Mouse (Mus musculus): Measurements from ENCODE around the gene Khk.

The Khk gene

DNA sequence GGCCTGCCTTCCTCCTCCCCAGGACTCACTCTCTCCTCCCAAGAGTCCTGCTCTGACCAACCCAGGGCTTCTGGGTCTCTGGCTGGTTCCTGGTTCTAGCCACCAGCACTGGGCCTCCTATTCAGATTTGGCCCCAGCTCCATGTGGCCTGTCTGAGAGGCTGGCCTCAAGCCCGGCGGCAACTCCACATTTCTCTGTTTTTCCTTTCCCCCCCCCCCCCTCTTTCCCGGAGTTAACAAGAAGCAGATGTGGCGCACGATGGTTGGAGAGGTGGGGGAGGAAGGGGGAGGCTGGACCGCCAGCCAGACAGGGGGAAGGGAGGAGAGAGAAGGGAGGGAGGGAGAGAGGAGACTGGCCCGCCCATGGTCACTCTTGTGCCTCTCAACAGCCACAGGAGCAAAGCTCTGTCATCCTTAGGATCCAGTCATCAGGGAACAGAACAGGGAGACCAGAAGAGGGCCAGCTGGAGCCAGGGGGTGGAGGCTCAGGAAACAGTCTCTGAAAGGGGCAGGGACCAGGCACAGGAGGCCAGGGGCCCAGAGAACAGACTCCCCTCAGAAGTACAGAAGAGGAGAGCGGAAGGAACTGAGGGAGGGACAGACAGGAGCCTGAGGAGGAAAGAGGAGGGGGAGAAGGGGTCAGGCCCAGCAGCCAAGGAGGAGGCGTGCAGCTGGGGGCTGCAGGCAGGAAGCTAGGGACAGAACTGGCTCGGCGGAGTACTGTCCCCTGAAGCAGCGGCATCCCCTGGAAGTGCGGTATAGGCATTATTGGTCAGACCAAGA is 8.0 kb upstream of the Khk start, which contains the start of gene Emilin1:
Gene Emilin1 (plus strand): TSS at position 343 of the 782 bp plus-strand sequence.
- DNase-seq (ENCODE audit: low spot score in 2 of 2) = no peak

DNA sequence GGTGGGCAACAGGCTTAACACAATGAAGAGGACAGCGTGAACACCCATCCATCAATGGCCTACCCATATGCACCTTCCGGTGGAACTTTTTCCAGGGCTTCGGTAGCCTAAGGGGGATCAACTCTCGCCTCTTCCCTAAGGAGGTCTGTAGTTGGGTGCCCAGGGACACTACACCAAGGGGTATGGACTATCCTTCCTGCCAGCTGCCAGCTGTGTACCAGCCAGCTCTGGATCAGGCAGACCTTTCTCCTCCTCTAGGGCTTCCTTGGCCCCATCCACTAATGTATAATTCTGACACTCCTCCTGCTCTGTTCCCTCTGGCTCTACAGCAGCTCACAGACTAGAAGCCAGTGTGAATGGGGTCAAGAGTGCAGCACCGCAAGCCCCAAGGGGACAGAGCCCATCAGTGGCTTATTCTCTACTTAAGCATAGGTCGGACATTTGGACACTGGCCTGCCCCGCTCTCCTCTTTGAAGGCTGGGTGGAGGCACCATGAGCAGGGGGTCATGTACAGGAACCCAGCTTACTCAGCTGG is 7.1 kb upstream of the Khk start:
- DNase-seq (ENCODE audit: low spot score in 2 of 2) = no peak

DNA sequence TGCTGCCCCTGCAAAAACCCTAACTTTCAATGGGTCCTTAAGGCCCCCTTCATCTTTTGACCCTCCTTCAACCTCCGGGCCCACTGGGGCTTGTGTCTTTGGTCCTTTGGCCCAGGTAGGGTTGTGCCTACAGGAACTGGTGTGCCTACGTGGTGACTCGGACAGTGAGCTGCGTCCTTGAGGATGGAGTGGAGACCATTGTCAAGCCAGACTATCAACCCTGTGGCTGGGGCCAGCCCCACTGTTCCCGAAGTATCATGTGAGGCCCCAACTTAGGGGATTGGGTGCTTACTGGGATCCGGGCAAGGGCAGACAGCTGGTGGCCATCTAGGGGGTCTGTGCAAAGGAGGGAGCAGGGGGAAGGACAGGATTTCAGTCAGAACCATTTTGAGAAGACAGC is 6.4 kb upstream of the Khk start:
- no peak for DNase-seq (ENCODE audit: low spot score in 2 of 2)

DNA sequence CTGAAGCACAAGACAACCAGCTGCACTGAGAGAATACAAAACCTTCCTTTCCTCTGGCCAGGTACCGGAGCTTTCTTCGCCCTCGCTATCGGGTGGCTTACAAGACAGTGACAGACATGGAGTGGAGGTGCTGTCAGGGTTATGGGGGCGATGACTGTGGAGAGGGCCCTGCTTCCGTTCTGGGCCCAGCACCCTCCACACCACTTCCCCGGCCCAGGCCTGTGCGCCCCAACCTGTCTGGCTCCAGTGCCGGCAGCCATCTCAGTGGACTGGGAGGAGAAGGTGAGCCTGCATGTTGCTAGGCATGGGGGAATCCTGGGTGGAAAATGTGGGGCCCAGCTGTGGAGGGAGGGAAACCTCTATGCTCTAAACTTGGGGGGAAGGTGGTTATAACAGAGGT is 5.8 kb upstream of the Khk start:
- DNase-seq (ENCODE audit: low spot score in 2 of 2) = no peak

DNA sequence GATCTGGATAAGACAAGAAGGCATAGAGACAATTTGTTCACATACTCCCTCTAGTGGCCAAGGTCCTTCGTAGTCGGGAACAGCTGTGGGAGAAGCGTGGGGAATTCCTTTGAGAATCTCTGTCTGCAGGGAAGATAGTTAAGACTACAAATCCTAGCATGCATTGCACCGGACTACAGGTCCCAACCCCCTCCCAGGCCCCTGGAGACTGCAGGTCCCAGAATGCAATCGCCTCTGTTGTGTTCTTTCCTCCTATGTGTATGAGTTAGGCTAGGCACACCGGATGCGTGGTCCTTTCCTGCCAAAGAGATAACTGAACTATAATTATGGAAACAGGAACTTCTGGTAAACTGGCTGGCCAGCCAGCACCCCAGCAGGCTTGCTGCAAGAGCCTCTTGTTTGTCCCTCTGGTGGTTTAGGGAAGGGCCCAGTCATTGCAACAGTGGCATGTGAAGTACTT is 5.2 kb upstream of the Khk start:
- peak; percentile 51 to 70 for DNase-seq (ENCODE audit: low spot score in 2 of 2)

DNA sequence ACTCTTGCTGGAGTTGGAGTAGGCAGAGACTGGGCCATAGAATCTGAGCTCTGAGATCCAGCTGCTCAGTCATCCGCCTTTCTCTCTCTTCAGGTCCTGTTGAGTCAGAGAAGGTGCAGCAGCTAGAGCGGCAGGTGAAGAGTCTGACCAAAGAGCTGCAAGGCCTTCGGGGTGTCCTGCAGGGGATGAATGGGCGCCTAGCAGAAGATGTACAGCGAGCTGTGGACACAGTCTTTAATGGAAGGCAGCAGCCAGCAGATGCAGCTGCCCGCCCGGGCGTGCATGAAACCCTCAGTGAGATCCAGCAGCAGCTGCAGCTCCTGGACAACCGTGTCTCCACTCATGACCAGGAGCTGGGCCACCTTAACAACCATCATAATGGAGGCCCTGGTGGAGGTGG is 4.4 kb upstream of the Khk start:
- DNase-seq (ENCODE audit: low spot score in 2 of 2) = no peak

DNA sequence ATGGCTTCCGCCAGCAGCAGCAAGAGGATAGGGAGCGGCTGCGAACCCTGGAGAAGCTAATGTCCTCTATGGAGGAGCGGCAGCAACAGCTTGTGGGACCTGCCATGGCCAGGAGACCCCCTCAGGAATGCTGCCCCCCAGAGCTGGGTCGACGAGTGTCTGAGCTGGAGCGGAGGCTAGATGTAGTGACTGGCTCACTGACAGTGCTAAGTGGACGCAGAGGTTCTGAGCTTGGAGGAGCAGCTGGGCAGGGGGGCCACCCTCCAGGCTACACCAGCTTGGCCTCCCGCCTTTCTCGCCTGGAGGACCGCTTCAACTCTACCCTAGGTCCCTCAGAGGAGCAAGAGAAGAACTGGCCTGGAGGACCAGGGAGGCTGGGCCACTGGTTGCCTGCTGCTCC is 3.9 kb upstream of the Khk start:
- DNase-seq (ENCODE audit: low spot score in 2 of 2) = no peak

DNA sequence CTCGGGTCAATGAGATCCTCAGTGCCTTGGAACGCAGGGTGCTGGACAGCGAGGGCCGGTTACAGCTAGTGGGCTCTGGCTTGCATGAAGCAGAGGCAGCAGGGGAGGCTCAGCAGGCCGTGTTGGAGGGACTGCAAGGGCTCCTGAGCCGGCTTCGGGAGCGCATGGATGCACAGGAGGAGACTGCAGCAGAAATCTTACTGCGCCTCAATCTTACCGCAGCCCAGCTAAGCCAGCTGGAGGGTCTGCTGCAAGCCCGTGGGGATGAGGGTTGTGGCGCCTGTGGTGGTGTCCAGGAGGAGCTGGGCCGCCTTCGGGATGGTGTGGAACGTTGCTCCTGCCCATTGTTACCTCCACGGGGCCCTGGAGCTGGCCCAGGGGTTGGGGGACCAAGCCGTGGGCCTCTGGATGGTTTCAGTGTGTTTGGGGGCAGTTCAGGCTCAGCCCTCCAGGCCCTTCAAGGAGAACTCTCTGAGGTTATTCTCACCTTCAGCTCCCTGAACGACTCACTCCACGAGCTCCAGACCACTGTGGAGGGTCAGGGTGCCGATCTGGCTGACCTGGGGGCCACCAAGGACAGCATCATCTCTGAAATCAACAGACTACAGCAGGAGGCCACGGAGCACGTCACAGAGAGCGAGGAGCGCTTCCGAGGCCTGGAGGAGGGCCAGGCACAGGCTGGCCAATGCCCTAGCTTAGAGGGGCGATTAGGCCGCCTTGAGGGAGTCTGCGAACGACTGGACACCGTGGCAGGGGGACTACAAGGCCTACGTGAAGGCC is 3.1 kb upstream of the Khk start:
- no peak for DNase-seq (ENCODE audit: low spot score in 2 of 2)

DNA sequence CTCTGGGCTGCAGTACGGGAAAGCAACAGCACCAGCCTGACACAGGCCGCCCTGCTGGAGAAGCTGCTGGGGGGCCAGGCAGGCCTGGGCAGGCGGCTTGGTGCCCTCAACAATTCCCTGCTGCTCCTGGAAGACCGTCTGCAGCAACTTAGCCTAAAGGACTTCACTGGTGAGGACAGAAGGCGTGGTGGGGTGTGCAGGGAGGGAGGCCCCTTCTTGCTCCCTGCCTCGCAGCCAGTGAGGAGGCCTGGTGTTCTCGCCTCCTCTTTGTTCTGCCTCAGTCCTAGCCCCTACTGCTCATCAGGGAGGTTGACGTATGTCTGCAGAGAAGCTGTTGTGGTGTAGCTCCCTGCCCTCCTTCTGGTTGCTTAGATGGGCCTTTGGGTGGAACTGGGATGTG is 2.5 kb upstream of the Khk start:
- DNase-seq (ENCODE audit: low spot score in 2 of 2) = no peak

DNA sequence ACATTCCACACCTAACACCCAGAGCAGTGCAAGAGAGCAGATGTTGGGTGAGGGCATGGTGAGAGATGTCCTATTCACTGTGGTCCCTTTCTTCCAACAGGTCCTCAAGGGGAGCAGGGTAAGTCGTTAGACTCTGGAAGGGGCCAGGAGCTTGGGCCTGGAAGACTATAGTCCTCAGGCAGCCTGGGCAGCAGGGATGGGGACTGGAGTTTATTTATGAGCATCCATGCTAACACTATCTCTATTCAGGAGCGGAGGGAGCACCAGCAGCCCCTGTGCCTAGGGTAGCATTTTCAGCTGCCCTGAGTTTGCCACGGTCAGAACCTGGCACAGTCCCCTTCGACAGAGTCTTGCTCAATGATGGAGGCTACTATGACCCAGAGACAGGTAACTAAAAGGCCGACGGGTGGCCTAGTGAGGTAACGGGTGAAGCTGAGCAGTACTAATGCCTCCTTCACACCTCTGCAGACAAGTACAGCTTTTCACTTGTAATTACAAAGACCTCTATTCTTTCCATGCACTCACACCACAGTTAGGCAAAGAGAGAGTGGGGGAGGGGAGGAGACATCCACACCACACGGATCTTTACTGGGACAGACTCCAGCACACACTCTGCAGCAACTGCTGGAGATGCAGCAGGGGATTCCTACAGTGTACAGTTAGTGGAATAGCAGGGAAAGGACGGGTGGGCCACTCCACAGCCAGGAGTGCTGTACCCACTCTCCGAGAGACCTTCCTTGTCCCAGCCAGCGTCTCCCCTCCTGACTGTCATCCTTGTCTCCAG is 1.2 kb upstream of the Khk start:
- DNase-seq (ENCODE audit: low spot score in 2 of 2) = no peak

DNA sequence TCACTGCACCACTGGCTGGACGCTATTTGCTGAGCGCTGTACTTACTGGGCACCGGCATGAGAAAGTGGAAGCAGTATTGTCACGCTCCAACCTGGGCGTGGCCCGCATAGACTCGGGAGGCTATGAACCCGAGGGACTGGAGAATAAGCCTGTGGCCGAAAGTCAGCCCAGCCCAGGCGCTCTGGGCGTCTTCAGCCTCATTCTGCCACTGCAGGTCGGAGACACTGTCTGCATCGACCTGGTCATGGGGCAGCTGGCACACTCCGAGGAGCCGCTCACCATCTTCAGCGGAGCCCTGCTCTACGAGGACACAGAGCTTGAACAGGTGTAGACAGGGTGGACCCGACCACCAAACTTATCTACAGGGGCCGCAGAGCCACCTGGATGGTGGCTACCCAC is 610 bp upstream of the Khk start:
- peak in 1 of 2 experiments; percentile 26 for DNase-seq (ENCODE audit: low spot score in 2 of 2)

DNA sequence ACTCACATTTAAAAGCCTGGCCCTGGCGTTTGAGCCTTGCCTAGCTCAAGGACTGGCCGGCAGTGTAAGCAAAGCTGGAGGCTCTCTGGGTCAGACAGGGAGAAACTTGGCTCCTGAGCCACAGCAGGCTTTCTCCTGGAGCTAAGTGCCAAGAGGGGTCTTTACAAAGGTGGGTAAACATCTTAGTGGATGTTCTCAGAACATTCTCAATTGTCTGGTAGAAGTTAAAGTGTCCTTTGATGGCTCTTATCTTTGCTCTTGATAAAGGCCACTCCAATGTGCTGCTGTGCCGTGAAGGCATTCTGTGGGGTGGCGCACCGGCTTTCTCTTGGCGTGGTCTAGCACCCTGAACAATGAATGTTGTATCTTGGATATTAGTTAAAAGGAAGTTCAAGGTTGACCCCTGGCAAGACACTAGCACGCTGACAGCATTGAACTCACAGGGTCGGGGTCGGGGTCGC is 1.4 kb downstream of the Khk start:
- DNase-seq (ENCODE audit: low spot score in 2 of 2) = no peak

DNA sequence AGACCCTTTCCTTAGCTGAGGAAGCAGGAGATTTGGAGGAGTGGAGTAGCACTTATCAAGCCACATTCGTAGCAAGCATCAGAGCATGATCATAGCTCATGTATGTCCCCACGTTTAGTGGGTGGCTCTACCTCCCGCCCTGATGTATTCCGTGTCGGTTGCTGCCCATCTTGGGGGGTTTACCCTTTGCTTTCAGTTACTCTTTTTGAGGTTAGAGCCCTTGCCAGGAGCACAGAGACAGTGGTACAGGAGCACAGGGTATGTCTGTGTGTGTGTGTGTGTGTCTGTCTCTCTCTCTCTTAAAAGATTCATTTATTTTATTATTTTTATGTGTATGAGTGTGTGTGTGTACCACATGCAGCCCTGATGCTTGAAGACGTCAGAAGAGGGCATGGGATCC is 1.9 kb downstream of the Khk start:
- DNase-seq (ENCODE audit: low spot score in 2 of 2) = no peak

DNA sequence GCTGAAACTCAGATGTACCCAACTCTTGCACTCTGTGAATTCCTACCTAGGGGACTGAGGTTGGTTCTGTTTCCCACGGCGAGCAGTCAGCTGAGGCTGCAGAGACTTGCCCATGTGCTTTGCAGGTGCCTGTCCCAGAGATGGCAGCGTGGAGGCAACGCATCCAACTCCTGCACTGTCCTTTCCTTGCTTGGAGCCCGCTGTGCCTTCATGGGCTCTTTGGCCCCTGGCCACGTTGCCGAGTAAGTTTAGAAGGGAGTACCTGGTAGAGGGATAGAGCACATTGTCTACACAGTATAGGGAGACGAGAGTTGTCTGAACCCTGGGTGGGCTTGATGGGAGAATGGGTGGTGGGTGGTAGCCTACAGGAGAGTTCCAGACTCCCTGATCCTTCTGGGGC is 3.4 kb downstream of the Khk start:
- DNase-seq (ENCODE audit: low spot score in 2 of 2) = no peak

DNA sequence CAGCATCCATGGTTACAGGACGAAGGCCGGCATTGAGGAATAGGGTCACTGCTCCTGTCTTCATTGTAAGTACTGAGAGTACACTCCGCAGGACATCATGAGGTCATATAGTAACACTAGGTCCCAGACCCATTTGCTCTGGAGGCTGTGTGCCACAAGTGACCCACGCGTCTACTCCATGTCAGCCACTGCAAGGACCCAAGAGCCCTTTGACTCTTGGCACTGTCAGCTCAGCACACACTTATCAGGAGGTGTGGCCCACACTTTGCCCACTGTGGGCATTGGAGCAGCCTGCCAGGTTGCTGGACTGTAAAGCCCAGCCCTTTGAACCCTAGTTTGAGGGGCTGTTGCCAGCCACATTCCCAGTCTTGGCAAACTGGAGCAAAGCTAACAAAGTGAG is 4.0 kb downstream of the Khk start:
- no peak for DNase-seq (ENCODE audit: low spot score in 2 of 2)

DNA sequence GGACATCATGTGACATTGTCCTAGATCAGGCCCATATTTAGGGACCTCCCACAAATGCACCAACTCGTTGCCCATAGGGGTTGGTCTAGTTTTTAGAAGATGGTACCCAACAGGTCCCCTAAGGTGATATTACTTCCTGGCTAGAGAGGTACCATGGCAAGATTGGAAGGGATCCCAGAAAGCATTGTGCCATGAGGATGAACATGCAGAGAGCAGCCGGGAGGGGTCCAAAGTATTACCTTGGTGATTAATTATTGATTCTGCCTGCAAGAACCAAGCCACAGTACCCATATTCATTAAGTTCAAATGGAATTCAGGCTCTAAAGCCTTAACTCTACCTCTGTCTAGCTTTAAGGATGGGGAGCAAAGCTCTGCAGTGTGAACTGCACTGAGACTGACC is 4.8 kb downstream of the Khk start:
- DNase-seq (ENCODE audit: low spot score in 2 of 2) = no peak

DNA sequence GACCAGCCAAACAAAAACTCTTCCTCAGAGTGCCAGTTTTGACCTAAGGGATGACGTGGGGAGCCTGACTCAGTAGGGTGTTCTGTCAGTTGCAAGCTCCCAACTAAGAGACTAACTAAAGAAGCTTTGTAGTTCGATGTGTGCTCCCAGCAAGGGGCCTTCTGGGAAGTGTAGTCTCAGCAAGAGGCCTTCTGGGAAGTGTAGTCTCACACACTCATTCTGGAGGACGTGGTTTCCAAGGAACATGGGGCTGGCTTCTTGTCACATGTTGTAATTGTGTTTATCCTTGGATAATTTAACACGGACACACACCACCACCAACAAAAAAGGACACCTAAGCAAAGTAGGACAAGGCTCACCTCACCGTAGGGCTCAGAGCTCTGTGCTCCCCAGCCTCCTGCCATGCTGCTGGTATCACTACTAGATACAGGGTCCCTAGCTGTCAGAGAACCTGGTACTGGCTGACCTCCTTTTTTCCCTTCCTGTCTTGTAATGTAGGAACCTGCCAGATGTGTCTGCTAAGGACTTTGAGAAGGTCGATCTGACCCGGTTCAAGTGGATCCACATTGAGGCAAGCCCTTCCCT is 6.8 kb downstream of the Khk start:
- DNase-seq (ENCODE audit: low spot score in 2 of 2) = no peak

DNA sequence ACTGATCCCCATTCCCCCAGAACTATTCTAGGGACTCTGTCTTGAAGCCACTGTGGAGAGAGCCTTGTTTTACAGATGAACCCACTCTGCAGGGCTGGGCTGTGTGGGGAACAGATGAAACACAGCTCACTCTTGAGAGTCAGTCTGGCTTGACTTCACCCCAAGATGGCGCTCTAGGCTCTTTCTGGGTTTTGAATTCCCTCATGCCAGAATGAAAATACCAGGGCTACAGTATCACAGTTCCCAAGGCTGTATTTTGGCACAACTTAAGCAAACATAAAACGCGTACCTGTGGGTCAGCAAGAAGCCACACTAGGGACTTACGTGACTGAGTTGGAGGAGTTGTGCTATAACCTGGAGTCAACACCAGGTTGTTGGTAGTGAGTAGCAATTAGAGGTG is 8.9 kb downstream of the Khk start:
- peak in 1 of 2 experiments; percentile 76 for DNase-seq (ENCODE audit: low spot score in 2 of 2)

DNA sequence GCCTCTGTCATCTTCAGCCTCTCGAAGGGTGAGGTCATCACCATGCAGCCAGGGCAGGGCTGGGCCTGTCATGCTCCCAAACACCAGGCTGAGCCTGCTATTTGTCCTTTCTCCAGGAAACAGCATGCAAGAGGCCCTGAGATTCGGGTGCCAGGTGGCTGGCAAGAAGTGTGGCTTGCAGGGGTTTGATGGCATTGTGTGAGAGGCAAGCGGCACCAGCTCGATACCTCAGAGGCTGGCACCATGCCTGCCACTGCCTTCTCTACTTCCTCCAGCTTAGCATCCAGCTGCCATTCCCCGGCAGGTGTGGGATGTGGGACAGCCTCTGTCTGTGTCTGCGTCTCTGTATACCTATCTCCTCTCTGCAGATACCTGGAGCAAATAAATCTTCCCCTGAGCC is 9.6 kb downstream of the Khk start:
- DNase-seq (ENCODE audit: low spot score in 2 of 2) = no peak

DNA sequence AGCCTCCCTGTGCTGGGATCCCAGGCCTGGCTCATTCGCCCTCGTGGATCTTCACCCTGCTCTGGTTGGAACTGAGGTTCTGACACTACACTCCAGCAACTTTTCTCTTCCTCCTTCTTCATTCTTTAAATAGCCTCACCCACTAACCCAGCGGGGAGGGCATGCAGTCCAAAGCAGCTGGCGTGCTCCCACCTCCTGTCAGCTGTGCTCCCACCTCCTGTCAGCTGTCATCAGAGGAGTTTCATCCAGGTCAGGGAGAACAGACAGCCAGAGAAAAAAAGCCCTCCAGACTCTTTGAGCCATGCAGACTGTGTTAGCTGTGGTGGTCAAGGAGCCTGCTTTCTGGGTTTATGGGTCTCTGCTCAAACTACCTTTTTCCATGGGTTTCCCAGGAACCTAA is 10.1 kb downstream of the Khk start:
- DNase-seq (ENCODE audit: low spot score in 2 of 2) = no peak

DNA sequence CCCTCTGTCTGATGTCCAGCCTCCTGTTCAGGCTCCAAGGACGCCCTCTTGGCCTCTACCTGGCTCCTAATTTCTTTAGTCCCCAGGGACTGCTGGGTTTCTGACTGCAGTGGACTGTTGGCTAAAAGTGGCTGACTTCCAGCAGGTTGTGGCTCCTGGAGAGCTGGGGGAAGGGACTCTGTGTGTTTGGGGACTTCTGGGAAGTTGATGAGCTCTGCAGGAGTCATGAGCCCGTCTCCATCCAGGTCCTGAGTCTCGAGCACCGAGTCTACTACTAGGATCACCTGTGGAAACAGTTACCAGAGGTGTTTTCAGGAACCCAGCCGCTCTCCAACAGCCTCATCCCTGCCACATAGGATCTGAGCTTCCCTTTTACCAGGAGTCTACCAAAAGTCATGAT is 12.5 kb downstream of the Khk start:
- DNase-seq (ENCODE audit: low spot score in 2 of 2) = no peak
